Mouse (Mus musculus) forebrain, embryonic 15.5 days (tissue): ENCODE data around the gene Olfr703. TPM values are rescaled to one million over a fixed set of nuclear protein-coding genes. Genes with fewer than 3 reads are reported as not detected.

ENCODE experiments used
- ATAC-seq: fragments of 200-750 bp; cut with Nextera tagmentation; replicated peaks from 2 replicates; pipeline ENCODE4 v1.8.0; 2017; ENCODE audit warnings: mild to moderate bottlenecking, moderate TSS enrichment, moderate library complexity
- H3K27ac ChIP-seq: fragments of 300-500 bp; sonication (generic); replicated peaks from 2 replicates; pipeline ENCODE4 v1.5.1; 2015; ENCODE audit warnings: mild to moderate bottlenecking, inconsistent platforms
- H3K27me3 ChIP-seq: fragments of 300-500 bp; sonication (generic); 2 replicates; pipeline ENCODE4 v1.6.1; 2015; ENCODE audit warnings: inconsistent platforms
- H3K36me3 ChIP-seq: fragments of 300-500 bp; sonication (generic); 2 replicates; pipeline ENCODE4 v1.6.1; 2015; ENCODE audit warnings: mild to moderate bottlenecking, inconsistent platforms
- H3K4me1 ChIP-seq: fragments of 300-500 bp; sonication (generic); 2 replicates; pipeline ENCODE4 v1.6.1; 2015; ENCODE audit warnings: inconsistent platforms
- H3K4me2 ChIP-seq: fragments of 300-500 bp; sonication (generic); replicated peaks from 2 replicates; pipeline ENCODE4 v1.6.1; 2015; ENCODE audit warnings: mild to moderate bottlenecking, inconsistent platforms
- H3K4me3 ChIP-seq: fragments of 300-500 bp; sonication (generic); 2 replicates; pipeline ENCODE4 v1.5.1; 2015; ENCODE audit warnings: mild to moderate bottlenecking, inconsistent platforms
- H3K9ac ChIP-seq: fragments of 300-500 bp; sonication (generic); replicated peaks from 2 replicates; pipeline ENCODE4 v1.6.1; 2015; ENCODE audit warnings: mild to moderate bottlenecking, inconsistent platforms
- H3K9me3 ChIP-seq: fragments of 300-500 bp; sonication (generic); 2 replicates; pipeline ENCODE4 v1.6.1; 2016; ENCODE audit warnings: inconsistent platforms
- WGBS: fragments of 180-500 bp; shearing (Covaris S2); methylation state at CpG from one replicate; pipeline ENCODE4 v1.1.7; 2015; ENCODE audit warnings: mixed read lengths; 5-methylcytosine and 5-hydroxymethylcytosine counted together
- polyA plus RNA-seq: library from polyadenylated mRNA; unstranded; fragments of >200 nt; fragmentation: Nextera tagmentation; extraction: Ambion mirVana; gene quantifications from 2 replicates; pipeline ENCODE4 v1.2.1, GENCODE M21; 2015

Gene Olfr703
- not detected in 2 replicates for polyA plus RNA-seq

GRCm38 (mm10) chr7:106843060-106843459, at the start of gene Olfr703:
Olfr703 (plus strand) TSS chr7:106843360.
- no peak within 1 kb of the TSS for H3K4me2 ChIP-seq
- no peaks in the 10 kb centered on the region for H3K4me1 ChIP-seq
- H3K27me3 ChIP-seq: no peaks in the 10 kb centered on the region
- 73% methylated on average over 2 of the region's 2 CpGs for WGBS
- H3K9me3 ChIP-seq: no peaks in the 10 kb centered on the region; the same call in 1 of the 2 replicates
- no peak for ATAC-seq
- H3K4me3 ChIP-seq: no peak within 1 kb of the TSS
- H3K27ac ChIP-seq: no peak within 1 kb of the TSS
- no peak within 1 kb of the TSS for H3K9ac ChIP-seq
- H3K36me3 ChIP-seq: no peaks in the 10 kb centered on the region

GRCm38 (mm10) chr7:106808734-106809133, 34.4 kb upstream of the Olfr703 start, which contains the start of gene Olfr700:
Olfr700 (minus strand) TSS chr7:106808834.
- no peak within 1 kb of the TSS for H3K9ac ChIP-seq
- H3K27me3 ChIP-seq: no peaks in the 10 kb centered on the region
- H3K4me3 ChIP-seq: no peak within 1 kb of the TSS
- no peak within 1 kb of the TSS for H3K27ac ChIP-seq
- 92% methylated on average over 1 of the region's 1 CpGs for WGBS
- H3K4me2 ChIP-seq: no peak within 1 kb of the TSS
- H3K36me3 ChIP-seq: no peaks in the 10 kb centered on the region
- no peaks in the 10 kb centered on the region for H3K9me3 ChIP-seq
- no peaks in the 10 kb centered on the region for H3K4me1 ChIP-seq
- no peak for ATAC-seq

DNA sequence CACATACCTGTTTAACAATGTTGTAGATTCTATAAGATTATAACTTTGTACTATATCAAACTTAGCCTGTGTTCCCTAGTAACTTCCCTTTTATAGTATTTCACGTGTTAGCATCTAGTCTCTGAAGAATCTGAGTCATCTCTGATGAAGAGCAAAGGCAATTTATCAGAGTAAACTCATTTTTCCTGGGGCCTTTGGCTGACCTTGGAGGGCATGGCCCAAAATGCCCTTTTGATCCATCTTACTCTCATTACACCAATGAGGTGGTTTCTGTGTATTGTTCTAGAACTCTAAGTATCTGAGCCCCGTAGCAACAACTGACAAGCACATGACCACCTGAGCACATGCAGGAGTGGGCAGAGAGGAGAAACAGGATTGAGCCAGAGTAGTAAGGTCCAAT, 29.3 kb upstream of the Olfr703 start, which contains the start of gene Olfr701:
Gene Olfr701, plus strand, starts transcription at position 301 of the 400 bp plus-strand sequence.
- Histone ChIP-seq H3K36me3 (no peaks in the 10 kb centered on the region), H3K4me1 (no peaks in the 10 kb centered on the region), H3K9me3 (no peaks in the 10 kb centered on the region), H3K9ac (no peak within 1 kb of the TSS), H3K27me3 (no peaks in the 10 kb centered on the region), H3K4me3 (no peak within 1 kb of the TSS), H3K4me2 (no peak within 1 kb of the TSS), H3K27ac (no peak within 1 kb of the TSS)
- WGBS: 66% methylated on average over 2 of the region's 2 CpGs
- ATAC-seq: no peak

GRCm38 (mm10) chr7:106815775-106816174, 27.4 kb upstream of the Olfr703 start:
- H3K36me3 ChIP-seq: no peaks in the 10 kb centered on the region
- no peak overlapping the region for H3K27ac ChIP-seq
- H3K4me1 ChIP-seq: no peaks in the 10 kb centered on the region
- ATAC-seq: no peak
- WGBS: 67% methylated on average over 2 of the region's 2 CpGs
- H3K4me3 ChIP-seq: no peak overlapping the region
- H3K9ac ChIP-seq: no peak overlapping the region
- H3K27me3 ChIP-seq: no peaks in the 10 kb centered on the region
- no peaks in the 10 kb centered on the region for H3K9me3 ChIP-seq
- H3K4me2 ChIP-seq: no peak overlapping the region

GRCm38 (mm10) chr7:106818414-106818813, 24.7 kb upstream of the Olfr703 start:
- no peak overlapping the region for H3K27ac ChIP-seq
- ATAC-seq: no peak
- H3K9ac ChIP-seq: no peak overlapping the region
- no peak overlapping the region for H3K4me3 ChIP-seq
- no peaks in the 10 kb centered on the region for H3K4me1 ChIP-seq
- H3K9me3 ChIP-seq: no peaks in the 10 kb centered on the region
- no peaks in the 10 kb centered on the region for H3K27me3 ChIP-seq
- no peaks in the 10 kb centered on the region for H3K36me3 ChIP-seq
- H3K4me2 ChIP-seq: no peak overlapping the region

GRCm38 (mm10) chr7:106833793-106834192, 9.4 kb upstream of the Olfr703 start, which contains the start of gene Olfr702:
Olfr702 (minus strand) TSS chr7:106833893.
- H3K4me1 ChIP-seq: no peaks in the 10 kb centered on the region
- no peak within 1 kb of the TSS for H3K27ac ChIP-seq
- H3K36me3 ChIP-seq: no peaks in the 10 kb centered on the region
- no peak for ATAC-seq
- H3K4me3 ChIP-seq: no peak within 1 kb of the TSS
- H3K9me3 ChIP-seq: no peaks in the 10 kb centered on the region
- no peak within 1 kb of the TSS for H3K9ac ChIP-seq
- H3K4me2 ChIP-seq: no peak within 1 kb of the TSS
- no peaks in the 10 kb centered on the region for H3K27me3 ChIP-seq

- Histone ChIP-seq H3K4me2 (no peak within 1 kb of the TSS), H3K27ac (no peak within 1 kb of the TSS), H3K4me3 (no peak within 1 kb of the TSS), H3K9me3 (no peaks in the 10 kb centered on the region), H3K36me3 (no peaks in the 10 kb centered on the region), H3K4me1 (no peaks in the 10 kb centered on the region), H3K9ac (no peak within 1 kb of the TSS), H3K27me3 (no peaks in the 10 kb centered on the region)
- no peak for ATAC-seq
Observed at GRCm38 (mm10) chr7:106862885-106863284, 19.7 kb downstream of the Olfr703 start, which contains the start of gene Olfr704. Olfr704 (plus strand) TSS chr7:106863185.

DNA sequence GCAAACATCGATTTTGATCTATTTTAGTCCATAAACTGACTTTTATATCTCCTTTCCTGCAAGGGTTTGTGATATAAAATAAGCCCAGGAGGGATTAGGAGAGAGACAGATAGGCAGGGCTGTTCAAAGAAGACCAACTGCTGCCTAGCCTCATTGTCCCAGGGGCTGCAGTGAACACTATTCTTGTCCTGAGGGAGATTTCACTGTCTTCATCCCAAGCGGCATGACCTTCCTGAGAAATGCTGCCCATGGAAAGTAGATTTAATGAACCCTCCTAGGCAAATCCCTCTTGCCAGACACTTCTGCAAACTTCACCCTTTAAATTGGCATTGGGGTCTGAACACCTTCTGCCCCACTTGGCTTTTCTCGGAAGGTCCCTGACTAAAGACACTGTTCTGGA, 33.6 kb downstream of the Olfr703 start, which contains the start of gene Olfr705:
Gene Olfr705, minus strand, starts transcription at position 101 of the 400 bp plus-strand sequence.
- no peaks in the 10 kb centered on the region for H3K27me3 ChIP-seq
- no peak for ATAC-seq
- WGBS: 78% methylated on average over 3 of the region's 3 CpGs

DNA sequence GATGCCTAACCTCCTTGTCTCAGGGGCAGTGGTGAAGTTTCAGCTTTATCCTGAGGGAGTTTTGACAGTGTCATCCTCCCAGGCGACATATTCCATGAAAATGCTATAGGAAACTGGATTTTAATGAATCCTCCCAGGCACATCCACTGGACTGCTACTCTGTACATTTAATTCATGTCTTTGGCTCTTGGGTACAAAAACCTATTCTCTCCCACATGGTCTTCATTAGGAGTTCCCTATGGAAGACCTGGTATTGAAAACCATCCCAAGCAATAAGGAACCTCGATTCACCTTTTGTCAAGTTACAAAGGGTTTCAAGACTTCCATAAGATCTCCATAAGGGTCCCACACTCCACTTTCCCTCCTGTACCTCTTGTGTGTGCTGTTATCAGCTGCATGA, 44.9 kb downstream of the Olfr703 start, which contains the start of gene Olfr706:
Gene Olfr706, minus strand, starts transcription at position 101 of the 400 bp plus-strand sequence.
- no peak within 1 kb of the TSS for H3K4me2 ChIP-seq

More for the DNA sequence above, 33.6 kb downstream of the Olfr703 start, which contains the start of gene Olfr705:
- H3K36me3 ChIP-seq: no peaks in the 10 kb centered on the region
- H3K4me1 ChIP-seq: no peaks in the 10 kb centered on the region
- no peak within 1 kb of the TSS for H3K9ac ChIP-seq
- H3K4me2 ChIP-seq: no peak within 1 kb of the TSS
- no peaks in the 10 kb centered on the region for H3K9me3 ChIP-seq
- H3K4me3 ChIP-seq: no peak within 1 kb of the TSS
- H3K27ac ChIP-seq: no peak within 1 kb of the TSS

More for the DNA sequence above, 44.9 kb downstream of the Olfr703 start, which contains the start of gene Olfr706:
- H3K4me3 ChIP-seq: no peak within 1 kb of the TSS
- no peak within 1 kb of the TSS for H3K9ac ChIP-seq
- no peaks in the 10 kb centered on the region for H3K27me3 ChIP-seq
- H3K9me3 ChIP-seq: no peaks in the 10 kb centered on the region
- no peaks in the 10 kb centered on the region for H3K4me1 ChIP-seq
- no peak within 1 kb of the TSS for H3K27ac ChIP-seq
- ATAC-seq: no peak
- H3K36me3 ChIP-seq: no peaks in the 10 kb centered on the region
- WGBS: 85% methylated on average over 2 of the region's 2 CpGs

Other genes starting within 250 kb of the Olfr703 start
- gene Olfr693, start 162.8 kb upstream of the Olfr703 start, polyA plus RNA-seq: not detected in 2 replicates
- gene Olfr694, start 151.5 kb upstream of the Olfr703 start, polyA plus RNA-seq: not detected in 2 replicates
- gene Olfr695, start 127.0 kb upstream of the Olfr703 start, polyA plus RNA-seq: not detected in 2 replicates
- gene Olfr697, start 100.9 kb upstream of the Olfr703 start, polyA plus RNA-seq: not detected in 2 replicates
- gene Olfr698, start 88.0 kb upstream of the Olfr703 start, polyA plus RNA-seq: not detected in 2 replicates
- gene Olfr699, start 50.2 kb upstream of the Olfr703 start, polyA plus RNA-seq: not detected in 2 replicates
- gene Olfr700, start 34.5 kb upstream of the Olfr703 start, polyA plus RNA-seq: not detected in 2 replicates
- not detected in 2 replicates for gene Olfr701, start 29.2 kb upstream of the Olfr703 start, polyA plus RNA-seq
- gene Olfr702, start 9.5 kb upstream of the Olfr703 start, polyA plus RNA-seq: not detected in 2 replicates
- not detected in 2 replicates for gene Olfr704, start 19.8 kb downstream of the Olfr703 start, polyA plus RNA-seq
- not detected in 2 replicates for gene Olfr705, start 33.5 kb downstream of the Olfr703 start, polyA plus RNA-seq
- gene Olfr706, start 44.8 kb downstream of the Olfr703 start, polyA plus RNA-seq: not detected in 2 replicates
- gene Olfr707, start 57.9 kb downstream of the Olfr703 start, polyA plus RNA-seq: not detected in 2 replicates
- gene Olfr1532-ps1, start 64.6 kb downstream of the Olfr703 start, polyA plus RNA-seq: not detected in 2 replicates
- not detected in 2 replicates for gene Olfr709-ps1, start 88.9 kb downstream of the Olfr703 start, polyA plus RNA-seq
- not detected in 2 replicates for gene Olfr710, start 105.0 kb downstream of the Olfr703 start, polyA plus RNA-seq
- not detected in 2 replicates for gene Olfr6, start 120.6 kb downstream of the Olfr703 start, polyA plus RNA-seq
- not detected in 2 replicates for gene Olfr711, start 132.1 kb downstream of the Olfr703 start, polyA plus RNA-seq
- gene Olfr2, start 162.7 kb downstream of the Olfr703 start, polyA plus RNA-seq: not detected in 2 replicates
- not detected in 2 replicates for gene Olfr713, start 187.8 kb downstream of the Olfr703 start, polyA plus RNA-seq
- gene Olfr714, start 227.6 kb downstream of the Olfr703 start, polyA plus RNA-seq: not detected in 2 replicates
- not detected in 2 replicates for gene Olfr17, start 249.9 kb downstream of the Olfr703 start, polyA plus RNA-seq